Mouse (Mus musculus) effector memory CD4-positive, alpha-beta T cell, adult 5 months (primary cell): ENCODE results near the gene Pmpca. TPM values are rescaled to one million over a fixed set of nuclear protein-coding genes. Genes with fewer than 3 reads are reported as not detected.

Source experiments
- polyA plus RNA-seq: library from polyadenylated mRNA; unstranded; fragments of 100-300 nt; shearing (Covaris generic); gene quantifications from one replicate; pipeline ENCODE4 v1.2.1, GENCODE M21; 2017

Pmpca gene
- polyA plus RNA-seq = 71.5 TPM

DNA sequence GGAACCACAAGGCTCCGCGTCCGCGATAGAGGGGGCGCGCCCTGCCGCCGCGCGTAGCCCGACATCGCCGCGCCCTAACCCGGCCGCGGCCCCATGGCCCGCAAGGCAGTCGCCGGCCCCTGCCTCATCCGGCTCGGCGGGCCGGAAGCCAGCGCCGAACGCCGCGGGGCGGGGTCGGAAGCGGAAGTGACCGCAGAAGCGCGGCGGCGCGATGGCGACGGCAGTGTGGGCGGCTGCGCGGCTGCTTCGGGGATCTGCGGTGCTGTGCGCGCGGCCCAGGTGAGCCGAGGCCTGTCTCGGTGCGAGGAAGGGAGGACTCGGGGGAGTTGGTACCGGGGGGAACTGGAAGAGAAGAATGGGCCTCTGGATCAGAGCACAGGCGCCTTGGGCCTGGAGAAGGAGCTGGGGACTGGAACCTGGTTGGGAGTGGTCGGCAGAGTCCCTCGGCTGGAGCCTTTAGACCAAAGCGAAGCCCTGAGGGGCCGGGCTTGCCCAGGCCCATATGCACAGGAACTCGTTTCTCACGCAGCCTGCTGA, at the start of gene Pmpca, which contains the start of gene Entr1:
Pmpca (plus strand) TSS at position 186 of the 537 bp plus-strand sequence.
Entr1 (minus strand) TSS at position 163 of the 537 bp plus-strand sequence.

GRCm38 (mm10) chr2:26351358-26352290, 37.5 kb upstream of the Pmpca start, which contains the start of gene Dnlz:
Dnlz (minus strand) TSS chr2:26352110.

GRCm38 (mm10) chr2:26360772-26361171, 28.4 kb upstream of the Pmpca start, which contains the start of gene Card9:
Card9 (minus strand) TSS chr2:26360918.

DNA sequence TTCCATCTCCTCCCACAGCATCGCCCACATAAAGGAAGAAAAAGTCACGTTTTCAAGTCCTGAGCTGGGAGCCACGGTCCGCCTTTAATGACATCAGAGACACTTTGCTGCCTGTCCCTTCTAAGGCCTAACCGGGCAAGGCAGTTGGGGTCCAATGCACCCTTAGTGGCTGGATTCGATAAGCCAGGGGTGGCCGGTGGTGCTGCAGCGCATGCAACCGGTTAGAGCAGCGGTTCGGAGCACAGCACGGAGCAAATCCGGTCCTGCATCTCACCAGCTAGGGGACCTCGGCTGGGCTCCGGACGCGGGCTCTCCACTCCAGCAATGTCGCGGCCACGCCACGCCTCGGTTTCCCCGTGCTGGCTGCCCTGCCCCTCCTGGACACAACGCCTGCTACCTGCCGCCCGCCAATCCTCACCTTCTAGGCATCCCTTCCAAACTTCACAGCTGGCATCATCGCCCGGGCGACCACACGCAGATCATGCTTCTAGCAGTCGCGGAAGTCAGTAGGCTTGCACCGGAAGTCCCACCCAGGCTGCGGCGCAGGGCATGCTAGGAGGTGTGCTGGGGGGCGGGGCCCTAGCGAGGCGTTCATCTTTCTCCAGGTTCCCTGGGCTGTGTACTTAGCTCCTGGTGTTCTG, 8.9 kb upstream of the Pmpca start, which contains the start of gene Snapc4:
Snapc4 (minus strand) TSS at position 523 of the 641 bp plus-strand sequence.

DNA sequence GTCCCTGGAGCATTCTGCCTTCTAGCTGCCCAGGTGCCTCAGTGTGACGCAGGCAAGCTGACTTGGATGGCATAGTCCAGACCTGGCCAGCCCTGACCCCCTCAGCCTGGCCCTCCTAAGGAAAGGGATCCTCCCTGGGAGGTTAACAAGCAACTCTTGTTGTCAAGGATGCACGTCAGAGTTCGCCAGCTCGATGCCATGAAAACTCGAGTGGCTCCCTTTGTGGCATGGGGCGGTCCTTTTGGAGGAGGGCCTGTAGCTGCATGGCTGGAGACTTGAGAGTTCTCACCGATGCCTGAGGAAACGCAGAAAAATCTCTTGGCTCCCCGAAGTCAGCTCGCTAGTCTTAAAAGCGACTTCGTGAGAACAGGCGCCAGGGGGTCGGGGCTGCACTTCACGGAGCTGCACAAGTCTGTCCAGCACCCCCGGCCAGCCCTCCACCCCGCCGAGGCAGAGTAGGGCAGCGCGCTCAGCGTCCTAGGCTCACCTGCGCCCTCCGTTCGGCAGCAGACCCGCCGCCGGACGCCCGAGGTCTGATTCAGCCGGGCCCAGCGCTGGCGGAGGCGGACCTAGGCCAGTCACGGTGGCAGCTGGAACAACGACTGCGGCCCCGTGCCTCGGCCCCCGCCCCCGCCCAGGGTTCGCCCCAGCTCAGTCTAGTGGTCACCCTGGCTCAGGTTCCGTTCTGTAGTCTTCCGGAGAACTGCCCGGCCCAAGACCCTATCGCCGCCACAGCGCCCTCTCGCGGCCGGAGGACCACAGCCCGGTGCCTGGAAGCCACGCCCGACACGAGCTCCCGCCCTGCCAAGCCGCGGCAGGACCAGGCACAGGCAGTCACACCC, 19.6 kb downstream of the Pmpca start, which contains the start of gene Inpp5e:
Inpp5e (minus strand) TSS at position 689 of the 842 bp plus-strand sequence.

DNA sequence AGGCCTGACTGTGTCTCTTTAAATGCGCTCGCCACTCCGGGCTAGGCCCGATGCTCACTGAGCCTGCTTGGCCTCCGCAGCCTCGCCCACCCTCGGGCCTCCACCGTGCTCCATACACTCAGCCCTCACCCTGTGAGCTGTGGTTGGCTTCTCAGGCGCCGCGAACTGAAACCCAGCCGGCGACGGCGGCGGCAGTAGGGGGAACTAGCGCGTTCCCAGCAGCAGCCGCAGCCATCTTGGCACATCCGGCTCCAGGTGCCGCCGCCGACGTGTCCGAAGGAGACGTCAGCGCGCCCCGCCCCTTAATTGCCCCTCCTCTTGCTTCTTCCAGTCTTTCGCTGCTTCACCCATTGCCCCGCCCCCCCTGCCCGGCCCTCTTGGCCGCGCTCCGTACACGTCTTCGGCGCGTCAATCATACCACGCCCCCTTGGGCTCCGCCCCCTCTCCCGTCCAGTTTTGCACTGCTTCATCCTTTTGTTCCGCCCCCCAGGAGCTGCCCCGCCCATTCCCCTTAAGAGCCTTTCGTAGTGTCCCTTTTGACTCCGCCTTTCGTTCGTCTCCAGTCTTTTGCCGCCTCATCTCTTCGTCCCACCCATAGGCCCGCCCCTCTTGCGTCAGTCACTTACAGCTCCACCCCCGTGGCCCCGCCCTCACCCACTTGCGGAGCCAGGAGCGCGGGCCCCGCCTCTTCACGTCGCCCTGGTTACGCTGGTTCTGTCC, 56.0 kb downstream of the Pmpca start, which contains the start of gene Sec16a:
Sec16a (minus strand) TSS at position 271 of the 720 bp plus-strand sequence.

Other genes starting within 250 kb of the Pmpca start
- not detected for gene Lhx3, start 181.1 kb upstream of the Pmpca start, polyA plus RNA-seq
- gene Qsox2, start 151.8 kb upstream of the Pmpca start, polyA plus RNA-seq = 7.4 TPM
- gene Ccdc187, start 94.8 kb upstream of the Pmpca start, polyA plus RNA-seq = 0.11 TPM
- gene Gpsm1, start 73.8 kb upstream of the Pmpca start, polyA plus RNA-seq = 22.6 TPM
- 8.6 TPM for gene Dnlz, start 37.2 kb upstream of the Pmpca start, polyA plus RNA-seq
- gene Card9, start 28.4 kb upstream of the Pmpca start, polyA plus RNA-seq = not detected
- gene Snapc4, start 8.7 kb upstream of the Pmpca start, polyA plus RNA-seq = 48.0 TPM
- gene Entr1, start within 50 bp of the Pmpca start, polyA plus RNA-seq = 156 TPM
- 28.7 TPM for gene Inpp5e, start 19.9 kb downstream of the Pmpca start, polyA plus RNA-seq
- gene Sec16a, start 55.9 kb downstream of the Pmpca start, polyA plus RNA-seq = 46.0 TPM
- 45.4 TPM for gene Notch1, start 127.3 kb downstream of the Pmpca start, polyA plus RNA-seq
- gene Egfl7, start 190.7 kb downstream of the Pmpca start, polyA plus RNA-seq = not detected
- gene Gm20532, start 197.3 kb downstream of the Pmpca start, polyA plus RNA-seq = not detected
- 18.0 TPM for gene Agpat2, start 215.1 kb downstream of the Pmpca start, polyA plus RNA-seq
- 8.2 TPM for gene Fam69b, start 239.1 kb downstream of the Pmpca start, polyA plus RNA-seq